ENCODE assay signal across 16 mouse cellular contexts in the genomic region with DNA sequence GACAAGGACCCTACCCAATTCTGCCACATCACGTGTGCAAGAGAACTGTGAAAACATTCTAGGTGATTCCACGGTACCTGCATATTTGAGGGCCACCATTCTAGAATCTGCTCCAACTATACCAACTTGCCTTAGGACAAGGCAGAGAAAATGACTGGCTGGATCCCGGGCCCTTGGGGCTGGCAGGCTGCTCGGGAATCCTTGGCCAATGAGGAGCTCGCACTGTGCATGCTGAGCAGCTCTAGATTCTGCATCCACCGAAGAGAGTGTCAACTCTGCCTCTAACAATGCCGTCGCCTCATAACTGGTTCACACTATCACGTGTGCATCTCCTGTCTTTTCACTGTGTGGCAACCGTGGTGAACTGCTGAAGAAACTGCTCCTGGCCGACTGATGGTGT.
"Had no signal": no experiment of that assay in that cellular context is flagged by ENCODE, and none has a peak within 500 bp of the region (broad histone marks: within the 10 kb centered on the region; RNA-seq: fewer than 3 reads in every experiment).

No protein-coding gene starts in this region.

- DNase-seq: kidney, postnatal 14 days; kidney, postnatal 4 days; liver, embryonic 13.5 days; lung, embryonic 14.5 days; retina, postnatal 1 day; right cerebral cortex, postnatal 25 days; spleen, adult 18-20 months; thymus, postnatal 25 days had no signal

- H3K27ac ChIP-seq: liver, embryonic 13.5 days; macrophage; midbrain, embryonic 10.5 days; midbrain, embryonic 13.5 days; neural tube, embryonic 13.5 days; stomach, embryonic 15.5 days had no signal

- ATAC-seq: lung, postnatal 0 days; midbrain, embryonic 13.5 days; midbrain, embryonic 16.5 days had no signal

- H3K9me3 ChIP-seq: liver, embryonic 13.5 days; midbrain, embryonic 10.5 days; midbrain, embryonic 13.5 days; neural tube, embryonic 13.5 days; stomach, embryonic 15.5 days had no signal

- H3K36me3 ChIP-seq: liver, embryonic 13.5 days; midbrain, embryonic 10.5 days; midbrain, embryonic 13.5 days; neural tube, embryonic 13.5 days; stomach, embryonic 15.5 days had no signal

- H3K4me3 ChIP-seq: liver, embryonic 13.5 days; midbrain, embryonic 10.5 days; midbrain, embryonic 13.5 days; myocyte; neural tube, embryonic 13.5 days; stomach, embryonic 15.5 days had no signal

- H3K27me3 ChIP-seq: liver, embryonic 13.5 days; midbrain, embryonic 13.5 days; neural tube, embryonic 13.5 days; stomach, embryonic 15.5 days had no signal

- H3K4me1 ChIP-seq: liver, embryonic 13.5 days had no signal
